Mouse (Mus musculus) erythroblast, adult 5-6 weeks (primary cell): ENCODE data around the gene Znrd1as. TPM values are rescaled to one million over a fixed set of nuclear protein-coding genes. Genes with fewer than 3 reads are reported as not detected.

ENCODE experiments used
- ATAC-seq: replicated peaks from 2 replicates; pipeline ENCODE4 v1.8.0; 2016; ENCODE audit warnings: moderate number of reproducible peaks, mild to moderate bottlenecking, moderate TSS enrichment, inconsistent platforms; ENCODE audit not compliant: poor library complexity, low FRiP score, severe bottlenecking
- total RNA-seq, 2 experiments: library from RNA; stranded (forward) in 1 of 2; stranded (reverse) in 1 of 2; fragments of 150-400 nt in 1 of 2; fragments of 200-764, 138-1000 nt in 1 of 2; gene quantifications; 2 replicates each; pipeline versions ENCODE4 v1.2.3 to v1.2.4; 2015 to 2017; ENCODE audit warnings: low replicate concordance in 2 of 2

Gene Znrd1as
- total RNA-seq (2015; ENCODE audit: low replicate concordance) (3.8 TPM in 1 of 2 replicates, not detected in the other), total RNA-seq (2017; ENCODE audit: low replicate concordance) (0.51 and 7.0 TPM in 2 replicates)

- ATAC-seq = peak; percentile 99
Observed at GRCm38 (mm10) chr17:36957999-36958743, at the start of gene Znrd1as, which contains the start of gene Znrd1. TSS of gene Znrd1as (plus strand) at chr17:36958592. TSS of gene Znrd1 (minus strand) at chr17:36958559.

GRCm38 (mm10) chr17:36909802-36910201 lies 48.6 kb upstream of the Znrd1as start:
- ATAC-seq = no peak

DNA sequence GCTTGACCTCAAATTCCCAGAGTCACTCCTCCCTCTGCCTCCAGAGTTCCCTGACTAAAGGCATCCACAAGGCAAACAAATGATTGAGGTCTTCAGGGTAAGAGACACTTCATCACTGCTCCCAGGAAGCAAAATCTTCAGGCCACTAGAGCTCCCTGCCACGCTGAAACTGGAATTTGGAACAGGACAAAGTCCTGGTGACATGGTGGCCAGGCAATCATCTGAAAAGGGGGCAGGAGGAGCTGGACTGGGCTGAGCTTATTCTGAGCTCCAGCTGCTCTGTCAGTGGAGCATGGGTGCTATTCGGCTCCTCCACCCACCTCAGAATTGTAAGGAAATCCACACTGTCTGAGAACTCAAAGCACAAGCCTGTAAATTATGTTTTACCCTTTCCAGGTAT lies 46.4 kb upstream of the Znrd1as start:
- no peak for ATAC-seq

GRCm38 (mm10) chr17:36914108-36914507 lies 44.3 kb upstream of the Znrd1as start:
- ATAC-seq = peak; percentile 79

DNA sequence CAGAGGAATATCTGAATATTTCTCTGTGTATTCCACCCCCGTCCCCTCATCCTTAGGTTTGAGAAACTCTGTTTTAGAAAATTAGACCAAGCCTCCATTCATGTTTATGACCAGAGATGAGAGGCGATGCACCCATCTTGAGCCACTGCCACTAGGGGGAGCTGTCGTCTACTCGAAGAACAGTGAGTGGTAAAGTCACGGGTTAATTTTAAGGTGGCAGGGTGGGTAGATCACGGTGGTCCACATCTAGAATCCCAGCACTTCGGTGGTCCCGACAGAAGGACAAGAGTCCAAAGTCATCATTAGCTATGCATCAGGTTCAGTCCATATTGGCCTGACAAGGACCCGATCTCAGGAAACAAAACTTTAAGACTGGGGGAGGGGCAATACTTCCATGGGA lies 43.3 kb upstream of the Znrd1as start:
- peak; percentile 66; the same call in 1 of the 2 replicates for ATAC-seq

DNA sequence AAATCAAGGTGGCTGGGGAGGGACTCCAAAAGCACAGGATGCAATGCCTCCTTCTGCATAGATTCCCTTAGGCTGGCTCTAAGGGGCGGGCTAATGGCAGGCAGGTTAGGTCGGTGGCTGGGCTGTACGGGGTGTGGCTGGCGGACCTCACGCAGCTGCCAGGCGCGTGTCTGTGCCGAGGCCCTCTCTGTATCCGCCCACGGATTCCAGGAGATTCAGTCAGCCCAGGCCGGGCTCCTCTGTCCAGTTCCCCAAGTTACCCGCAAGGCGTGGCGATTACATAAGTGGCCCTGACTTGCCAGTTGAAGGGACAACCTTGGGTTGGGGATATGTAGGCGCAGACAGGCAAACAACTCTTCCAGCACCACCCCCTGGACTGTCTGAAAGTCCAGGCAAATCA lies 38.2 kb upstream of the Znrd1as start:
- ATAC-seq = no peak

GRCm38 (mm10) chr17:36922715-36923114 lies 35.7 kb upstream of the Znrd1as start:
- ATAC-seq = no peak

DNA sequence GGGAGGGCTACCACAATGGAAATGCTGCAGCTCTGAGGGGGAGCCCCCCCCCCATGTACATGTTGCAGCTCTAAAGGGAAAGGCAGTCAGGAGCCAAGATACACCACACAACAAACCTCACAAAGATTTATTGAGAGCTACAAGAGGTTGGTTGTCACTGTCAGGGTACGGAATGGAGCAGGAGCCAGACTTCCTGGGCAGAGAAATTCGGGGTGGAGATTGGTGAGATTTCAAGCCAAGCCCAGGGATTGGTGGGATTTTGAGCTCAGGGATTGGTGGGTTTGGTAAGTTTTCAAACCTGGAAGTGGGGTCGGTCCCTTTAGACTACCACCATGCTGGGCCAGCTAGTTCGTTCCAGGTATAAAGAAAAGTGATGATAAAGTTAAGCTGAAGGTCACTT lies 34.9 kb upstream of the Znrd1as start:
- no peak for ATAC-seq

- no peak for ATAC-seq
Observed at GRCm38 (mm10) chr17:36927496-36928120, 30.8 kb upstream of the Znrd1as start.

DNA sequence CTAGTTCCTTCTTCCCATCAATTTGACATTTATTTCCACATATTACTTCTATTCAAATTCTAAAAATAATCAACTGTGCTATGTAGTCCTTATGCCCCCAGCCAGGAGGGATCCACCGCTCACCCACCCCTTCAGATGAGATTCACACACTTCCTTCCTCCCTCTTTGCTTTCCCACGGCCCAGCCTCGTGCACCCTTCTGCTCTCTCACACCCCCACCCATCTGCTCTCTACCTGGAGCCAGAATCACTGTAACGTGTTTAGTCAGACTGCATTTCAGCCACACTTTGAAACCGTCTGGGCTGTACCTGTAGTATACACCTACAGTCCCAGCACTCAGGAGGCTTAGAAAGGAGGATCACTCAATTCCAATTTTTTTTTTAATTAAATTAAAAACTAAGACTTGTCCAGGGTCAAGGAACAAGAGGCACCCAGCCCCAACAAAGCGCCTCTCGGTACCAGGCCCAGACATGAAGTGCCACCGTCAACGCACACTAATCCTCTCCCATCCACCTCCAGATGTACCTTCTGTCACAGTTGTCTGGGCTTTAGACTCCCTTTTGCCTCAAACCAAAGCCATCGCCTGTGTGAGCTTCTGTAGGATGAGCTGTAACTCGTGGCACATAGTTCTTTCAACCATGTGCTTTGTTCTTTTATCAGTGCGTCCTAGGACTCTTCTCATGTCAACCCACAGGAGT lies 29.0 kb upstream of the Znrd1as start:
- ATAC-seq = no peak

DNA sequence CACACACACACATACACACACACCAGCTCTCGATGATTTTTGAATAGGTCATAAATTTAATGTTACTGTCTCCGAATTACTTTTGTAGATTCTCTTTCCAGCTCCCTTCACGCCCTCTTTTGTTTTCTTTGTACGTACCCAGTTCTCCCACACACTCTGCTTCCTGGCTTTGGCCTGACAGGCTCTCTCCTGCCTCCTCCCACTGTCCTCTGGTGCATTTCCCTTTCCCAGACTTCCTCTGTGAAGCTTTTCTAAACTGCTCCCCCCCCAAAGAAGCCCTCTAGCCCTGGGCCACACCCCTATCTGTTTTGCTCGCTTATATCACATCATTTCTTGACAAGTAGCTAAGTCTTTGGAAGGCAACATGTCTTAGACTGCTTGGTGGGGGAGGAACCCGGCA lies 28.2 kb upstream of the Znrd1as start:
- ATAC-seq = no peak

DNA sequence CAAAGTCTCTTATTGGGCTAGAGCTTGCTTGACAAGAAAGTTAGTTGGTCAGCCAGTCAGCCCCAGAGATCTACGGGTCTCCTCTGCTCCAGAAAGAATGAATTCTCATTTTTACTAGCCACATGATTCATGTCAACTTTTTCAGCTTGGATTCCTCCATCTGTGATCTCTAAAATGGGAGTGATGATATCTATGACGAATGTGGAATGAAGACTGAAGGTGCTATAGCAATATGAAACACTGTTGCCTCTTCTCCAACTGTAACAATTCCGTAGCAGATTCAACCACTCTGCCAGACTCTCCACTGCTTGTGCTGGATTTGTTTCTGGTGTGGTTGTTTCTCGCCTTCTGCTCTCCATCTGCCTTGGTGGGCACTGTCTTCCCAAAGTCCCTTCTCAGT lies 27.3 kb upstream of the Znrd1as start:
- no peak for ATAC-seq

- no peak for ATAC-seq
Observed at GRCm38 (mm10) chr17:36931806-36932205, 26.6 kb upstream of the Znrd1as start.

DNA sequence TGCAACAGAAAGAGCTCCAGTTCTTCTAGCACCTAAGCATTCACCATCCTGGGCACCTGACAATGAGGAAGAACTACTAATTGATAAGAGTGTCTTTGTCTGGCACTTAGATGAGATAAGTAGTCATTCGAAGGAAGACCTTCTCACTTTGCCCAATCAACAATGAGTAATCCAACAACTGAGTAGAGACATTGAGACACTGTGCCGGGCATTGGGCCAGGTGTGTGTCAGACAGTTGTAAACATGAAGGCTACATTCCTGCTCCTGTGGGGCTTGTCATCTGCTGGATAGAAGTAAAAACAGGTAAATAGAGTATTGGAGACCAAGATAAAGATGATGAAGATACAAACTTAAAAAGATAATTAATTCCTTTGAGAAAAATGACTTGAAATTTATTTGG lies 20.3 kb upstream of the Znrd1as start:
- ATAC-seq = no peak

DNA sequence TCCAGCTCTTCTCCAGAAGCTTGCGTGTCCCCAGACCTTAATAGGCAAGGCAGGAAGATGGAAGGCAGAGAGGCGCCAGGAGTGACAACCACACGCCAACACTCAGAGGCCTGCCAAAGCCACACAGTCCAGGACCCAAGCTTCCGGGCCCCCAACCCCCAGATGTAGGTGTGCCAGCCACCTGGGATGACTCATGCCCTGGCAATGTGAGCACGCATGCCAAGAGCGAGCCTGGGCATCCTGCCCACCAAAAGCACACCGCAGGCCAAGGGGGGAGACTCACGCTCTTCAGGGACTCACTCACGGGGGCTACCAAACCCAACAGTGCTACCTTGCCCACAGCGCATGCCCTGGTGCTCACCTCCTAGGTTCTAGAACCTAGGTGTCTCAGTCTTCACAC lies 16.0 kb upstream of the Znrd1as start:
- ATAC-seq = no peak

DNA sequence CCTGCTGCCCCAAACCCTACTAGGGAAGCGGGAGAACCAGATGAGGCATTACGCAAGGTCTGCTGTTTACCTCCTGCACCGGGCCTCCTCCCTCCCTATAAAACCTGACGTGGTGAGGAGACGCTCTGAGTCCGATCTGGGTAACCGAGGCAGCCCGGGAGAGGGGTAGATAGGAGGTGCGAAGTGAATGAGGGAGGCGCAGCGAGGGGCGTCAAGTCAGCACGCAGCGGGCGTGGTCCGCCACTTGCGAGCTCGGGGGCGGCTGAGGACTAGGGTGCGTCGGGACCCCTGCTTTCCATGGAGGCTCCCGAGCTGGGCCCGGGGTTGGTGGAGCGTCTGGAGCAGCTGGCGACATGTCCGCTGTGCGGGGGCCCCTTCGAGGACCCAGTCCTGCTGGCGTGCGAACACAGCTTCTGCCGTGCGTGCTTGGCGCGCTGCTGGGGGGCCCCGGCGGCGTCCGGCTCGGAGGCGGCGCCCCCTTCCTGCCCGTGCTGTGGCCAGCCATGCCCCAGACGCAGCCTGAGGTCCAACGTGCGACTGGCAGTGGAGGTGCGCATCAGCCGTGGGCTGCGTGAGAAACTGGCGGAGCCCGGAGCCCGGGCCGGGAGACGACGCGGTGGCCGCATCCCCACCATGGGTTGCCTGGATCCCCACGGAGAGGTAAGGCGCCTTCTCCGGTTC lies 15.5 kb upstream of the Znrd1as start, which contains the start of gene Rnf39:
Gene Rnf39 (plus strand): TSS at position 128 of the 681 bp plus-strand sequence.
- ATAC-seq = no peak

GRCm38 (mm10) chr17:36943691-36944090 lies 14.7 kb upstream of the Znrd1as start:
- no peak for ATAC-seq

DNA sequence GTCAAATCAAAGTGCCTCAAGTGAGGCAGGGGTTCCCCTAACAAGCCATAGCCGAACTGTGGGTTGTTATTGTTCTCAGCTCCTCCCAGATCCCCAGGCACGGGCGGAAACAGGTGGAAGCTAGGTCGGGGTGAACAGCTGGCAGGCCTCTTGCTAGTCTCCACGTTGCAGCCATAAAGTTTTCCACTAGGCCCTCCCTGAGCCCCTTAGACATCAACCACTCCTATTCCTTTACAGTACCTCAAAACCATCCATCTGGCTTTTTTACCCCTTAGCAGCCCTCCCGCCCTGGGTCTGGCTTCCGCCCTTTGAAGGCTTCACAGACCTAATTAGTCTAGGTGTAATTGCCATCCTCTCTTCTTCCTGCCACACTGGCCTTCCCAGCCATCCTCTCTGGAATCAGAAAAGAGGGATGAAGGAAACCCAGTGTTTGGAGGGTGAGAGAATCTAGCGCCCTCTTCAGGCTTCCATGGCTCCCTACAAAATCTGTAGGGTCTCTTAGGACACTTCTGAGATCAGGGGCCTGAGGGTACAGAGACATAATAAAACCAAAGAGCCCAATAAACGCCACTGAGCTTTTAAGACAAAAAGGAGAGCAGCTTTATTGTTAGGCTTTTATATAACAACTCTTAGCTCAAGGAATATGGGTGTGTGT lies 14.1 kb upstream of the Znrd1as start:
- ATAC-seq = no peak

GRCm38 (mm10) chr17:36947051-36947819 lies 11.2 kb upstream of the Znrd1as start:
- ATAC-seq = no peak
